Mouse (Mus musculus) heart, embryonic 12.5 days (tissue): Measurements from ENCODE around the gene Ankrd12. TPM values are rescaled to one million over a fixed set of nuclear protein-coding genes. Genes with fewer than 3 reads are reported as not detected.
A peak's percentile ranks its signal among the peaks of the same experiment; 100 is the strongest.

Experiments
- ATAC-seq: fragments of 200-750 bp; cut with Nextera tagmentation; 2 replicates; pipeline ENCODE4 v1.8.0; 2017; ENCODE audit warnings: moderate TSS enrichment, moderate library complexity; ENCODE audit not compliant: insufficient number of reproducible peaks, low FRiP score
- H3K27ac ChIP-seq: fragments of 300-500 bp; sonication (generic); 2 replicates; pipeline ENCODE4 v1.5.1; 2016; ENCODE audit warnings: mild to moderate bottlenecking, moderate library complexity; ENCODE audit not compliant: poor library complexity, severe bottlenecking
- H3K27me3 ChIP-seq: fragments of 300-500 bp; sonication (generic); replicated peaks from 2 replicates; pipeline ENCODE4 v1.6.1; 2016; ENCODE audit warnings: mild to moderate bottlenecking, moderate library complexity
- H3K36me3 ChIP-seq: fragments of 300-500 bp; sonication (generic); 2 replicates; pipeline ENCODE4 v1.6.1; 2016; ENCODE audit warnings: mild to moderate bottlenecking, moderate library complexity
- H3K4me1 ChIP-seq: fragments of 300-500 bp; sonication (generic); replicated peaks from 2 replicates; pipeline ENCODE4 v1.6.1; 2016; ENCODE audit warnings: mild to moderate bottlenecking
- H3K4me2 ChIP-seq: fragments of 300-500 bp; sonication (generic); 2 replicates; pipeline ENCODE4 v1.6.1; 2016; ENCODE audit warnings: mild to moderate bottlenecking, moderate library complexity
- H3K4me3 ChIP-seq: fragments of 300-500 bp; sonication (generic); 2 replicates; pipeline ENCODE4 v1.5.1; 2016; ENCODE audit warnings: mild to moderate bottlenecking
- H3K9ac ChIP-seq: fragments of 300-500 bp; sonication (generic); 2 replicates; pipeline ENCODE4 v1.6.1; 2016; ENCODE audit warnings: mild to moderate bottlenecking, moderate library complexity
- H3K9me3 ChIP-seq: fragments of 300-500 bp; sonication (generic); replicated peaks from 2 replicates; pipeline ENCODE4 v1.6.1; 2016; ENCODE audit warnings: mild to moderate bottlenecking, moderate library complexity
- WGBS: fragments of 180-500 bp; shearing (Covaris S2); methylation state at CpG from one replicate; pipeline ENCODE4 v1.1.7; 2016; 5-methylcytosine and 5-hydroxymethylcytosine counted together
- polyA plus RNA-seq: library from polyadenylated mRNA; unstranded; fragments of >200 nt; fragmentation: Nextera tagmentation; extraction: Ambion mirVana; gene quantifications from 2 replicates; pipeline ENCODE4 v1.2.1, GENCODE M21; 2016

Gene Ankrd12
- polyA plus RNA-seq, 1 experiment from 2014 or later = 18.7 TPM

- H3K9ac ChIP-seq = no peak overlapping the region
- H3K27me3 ChIP-seq = no peaks in the 10 kb centered on the region
- H3K4me3 ChIP-seq = no peak overlapping the region
- ATAC-seq = no peak
- H3K4me1 ChIP-seq = peaks cover 4% of the 10 kb centered on the region; the same call in 1 of the 2 replicates
- no peak overlapping the region for H3K27ac ChIP-seq
- no peaks in the 10 kb centered on the region for H3K9me3 ChIP-seq
- WGBS = 67% methylated on average over 11 of the region's 11 CpGs
- no peak overlapping the region for H3K4me2 ChIP-seq
- no peaks in the 10 kb centered on the region for H3K36me3 ChIP-seq
Observed at GRCm38 (mm10) chr17:65967751-65968150, 109.1 kb downstream of the Ankrd12 start.

GRCm38 (mm10) chr17:65962263-65962662 lies 114.6 kb downstream of the Ankrd12 start:
- no peak overlapping the region for H3K4me3 ChIP-seq
- H3K4me1 ChIP-seq = peaks cover 8% of the 10 kb centered on the region; the same call in 1 of the 2 replicates
- H3K9ac ChIP-seq = no peak overlapping the region
- H3K27me3 ChIP-seq = no peaks in the 10 kb centered on the region
- no peaks in the 10 kb centered on the region for H3K9me3 ChIP-seq
- H3K27ac ChIP-seq = no peak overlapping the region
- no peak for ATAC-seq
- WGBS = 92% methylated on average over 2 of the region's 2 CpGs
- no peaks in the 10 kb centered on the region for H3K36me3 ChIP-seq
- no peak overlapping the region for H3K4me2 ChIP-seq

- Histone ChIP-seq H3K9ac (no peak overlapping the region), H3K9me3 (no peaks in the 10 kb centered on the region), H3K27ac (no peak overlapping the region), H3K4me1 (peaks cover 12% of the 10 kb centered on the region; the same call in 1 of the 2 replicates), H3K4me2 (no peak overlapping the region), H3K36me3 (no peaks in the 10 kb centered on the region), H3K4me3 (no peak overlapping the region), H3K27me3 (no peaks in the 10 kb centered on the region)
- peak; percentile 56; the same call in 1 of the 2 replicates for ATAC-seq
- WGBS = 80% methylated on average over 2 of the region's 2 CpGs
Observed at GRCm38 (mm10) chr17:65961606-65962136, 115.2 kb downstream of the Ankrd12 start.

GRCm38 (mm10) chr17:65959011-65959410 lies 117.9 kb downstream of the Ankrd12 start:
- Histone ChIP-seq H3K9ac (no peak overlapping the region), H3K4me1 (peaks cover 12% of the 10 kb centered on the region; the same call in 1 of the 2 replicates), H3K36me3 (no peaks in the 10 kb centered on the region), H3K27ac (no peak overlapping the region), H3K4me3 (no peak overlapping the region), H3K9me3 (no peaks in the 10 kb centered on the region), H3K27me3 (no peaks in the 10 kb centered on the region), H3K4me2 (no peak overlapping the region)
- 64% methylated on average over 3 of the region's 3 CpGs for whole genome bisulfite sequencing
- no peak for ATAC-seq

GRCm38 (mm10) chr17:65958366-65958765 lies 118.5 kb downstream of the Ankrd12 start:
- Histone ChIP-seq H3K4me2 (no peak overlapping the region), H3K27me3 (no peaks in the 10 kb centered on the region), H3K9me3 (no peaks in the 10 kb centered on the region), H3K27ac (no peak overlapping the region), H3K4me1 (peaks cover 10% of the 10 kb centered on the region; the same call in 1 of the 2 replicates), H3K9ac (no peak overlapping the region), H3K36me3 (no peaks in the 10 kb centered on the region), H3K4me3 (no peak overlapping the region)
- 74% methylated on average over 1 of the region's 1 CpGs for WGBS
- no peak for ATAC-seq

- H3K27ac ChIP-seq = no peak overlapping the region
- no peak overlapping the region for H3K9ac ChIP-seq
- no peak overlapping the region for H3K4me2 ChIP-seq
- 83% methylated on average over 8 of the region's 8 CpGs for WGBS
- H3K4me3 ChIP-seq = no peak overlapping the region
- H3K4me1 ChIP-seq = peaks cover 8% of the 10 kb centered on the region; the same call in 1 of the 2 replicates
- ATAC-seq = no peak
- H3K36me3 ChIP-seq = no peaks in the 10 kb centered on the region
- H3K9me3 ChIP-seq = no peaks in the 10 kb centered on the region
- H3K27me3 ChIP-seq = no peaks in the 10 kb centered on the region
Observed at GRCm38 (mm10) chr17:65957782-65958325, 119.0 kb downstream of the Ankrd12 start.

GRCm38 (mm10) chr17:65956993-65957781 lies 119.7 kb downstream of the Ankrd12 start:
- H3K4me3 ChIP-seq = no peak overlapping the region
- H3K27ac ChIP-seq = 0 out of 2 replicates have a peak overlapping the region, but pooled peaks have one; percentile 19
- no peaks in the 10 kb centered on the region for H3K9me3 ChIP-seq
- no peaks in the 10 kb centered on the region for H3K36me3 ChIP-seq
- WGBS = 65% methylated on average over 14 of the region's 14 CpGs
- no peak for ATAC-seq
- H3K4me2 ChIP-seq = no peak overlapping the region
- no peaks in the 10 kb centered on the region for H3K27me3 ChIP-seq
- H3K4me1 ChIP-seq = peaks cover 8% of the 10 kb centered on the region; the same call in 1 of the 2 replicates
- no peak overlapping the region for H3K9ac ChIP-seq

- Histone ChIP-seq H3K9ac (no peak overlapping the region), H3K36me3 (no peaks in the 10 kb centered on the region), H3K9me3 (no peaks in the 10 kb centered on the region), H3K27ac (no peak overlapping the region), H3K27me3 (no peaks in the 10 kb centered on the region), H3K4me1 (peaks cover 8% of the 10 kb centered on the region; the same call in 1 of the 2 replicates), H3K4me3 (no peak overlapping the region), H3K4me2 (no peak overlapping the region)
- ATAC-seq = no peak
- WGBS = 85% methylated on average over 3 of the region's 3 CpGs
Observed at GRCm38 (mm10) chr17:65956140-65956539, 120.7 kb downstream of the Ankrd12 start.

- no peak for ATAC-seq
- 48% methylated on average over 4 of the region's 4 CpGs for WGBS
Observed at GRCm38 (mm10) chr17:65953959-65954358, 122.9 kb downstream of the Ankrd12 start.

GRCm38 (mm10) chr17:65952083-65952482 lies 124.8 kb downstream of the Ankrd12 start:
- Histone ChIP-seq H3K36me3 (peaks cover 4% of the 10 kb centered on the region; the same call in 1 of the 2 replicates), H3K9me3 (no peaks in the 10 kb centered on the region), H3K4me1 (peaks cover 23% of the 10 kb centered on the region), H3K9ac (no peak overlapping the region), H3K4me3 (no peak overlapping the region), H3K4me2 (no peak overlapping the region), H3K27me3 (no peaks in the 10 kb centered on the region), H3K27ac (no peak overlapping the region)
- 82% methylated on average over 5 of the region's 5 CpGs for WGBS
- ATAC-seq = no peak

More at GRCm38 (mm10) chr17:65953959-65954358, 122.9 kb downstream of the Ankrd12 start:
- H3K36me3 ChIP-seq = no peaks in the 10 kb centered on the region
- H3K4me2 ChIP-seq = no peak overlapping the region
- H3K27me3 ChIP-seq = no peaks in the 10 kb centered on the region
- H3K4me3 ChIP-seq = no peak overlapping the region
- H3K9me3 ChIP-seq = no peaks in the 10 kb centered on the region
- H3K27ac ChIP-seq = no peak overlapping the region
- no peak overlapping the region for H3K9ac ChIP-seq
- H3K4me1 ChIP-seq = peaks cover 20% of the 10 kb centered on the region
